Mouse (Mus musculus): ENCODE results near the gene Tenm4. TPM values are rescaled to one million over a fixed set of nuclear protein-coding genes. Genes with fewer than 3 reads are reported as not detected.

The Tenm4 gene
- total and polyA plus RNA-seq, 2 experiments from 2014 or later: 1.4 to 5.9 TPM

GRCm38 (mm10) chr7:96466761-96467160, 295.7 kb downstream of the Tenm4 start:
- H3K4me1 ChIP-seq (ENCODE audit: control insufficient read depth, insufficient read depth): peaks cover 8% of the 10 kb centered on the region; the same call in 1 of the 2 replicates
- DNase-seq (ENCODE audit: low spot score): no peak
- no peak overlapping the region for H3K9ac ChIP-seq (replicated peaks; ENCODE audit: low read depth, low read length)
- 81% methylated on average over 3 of the region's 3 CpGs for WGBS
- no peaks in the 10 kb centered on the region for H3K27me3 ChIP-seq (ENCODE audit: control insufficient read depth, insufficient read depth, low read length)
- H3K27ac ChIP-seq (ENCODE audit: low read depth): no peak overlapping the region
- TF ChIP-seq CTCF (IDR thresholded peaks at IDR 0.05; ENCODE audit: low read depth) (no peak), EP300 (IDR thresholded peaks at IDR 0.05; ENCODE audit: low read depth) (no peak)
- no peak overlapping the region for H3K4me2 ChIP-seq (ENCODE audit: low read depth, low read length)
- ATAC-seq (ENCODE audit: insufficient read depth, low read depth): no peak
- H3K9me3 ChIP-seq (replicated peaks; ENCODE audit: control insufficient read depth, low read length): no peaks in the 10 kb centered on the region
- no peak overlapping the region for H3K4me3 ChIP-seq (ENCODE audit: low read depth, low read length)
- H3K36me3 ChIP-seq (replicated peaks; ENCODE audit: control insufficient read depth, insufficient read depth, low read length): no peaks in the 10 kb centered on the region

DNA sequence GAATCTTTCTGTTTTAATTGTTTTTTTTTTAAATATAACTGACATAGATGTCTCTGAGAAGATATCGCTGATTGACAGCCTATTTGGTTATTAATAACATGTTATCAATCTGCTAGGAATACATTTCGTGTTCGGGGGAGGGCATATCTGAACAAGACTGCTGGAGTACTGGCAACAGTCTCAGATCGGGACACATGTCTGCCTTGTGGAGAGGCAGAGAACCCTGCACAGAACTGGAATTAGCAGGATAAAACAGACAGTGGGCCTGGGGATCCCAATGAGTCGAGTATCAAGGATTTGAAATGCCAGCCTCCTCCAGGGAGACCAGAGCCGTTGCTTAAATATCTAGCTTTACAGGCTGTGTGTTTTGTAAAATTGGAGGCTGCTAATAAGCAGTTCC, 299.8 kb downstream of the Tenm4 start:
- 64% methylated on average over 6 of the region's 6 CpGs for WGBS

GRCm38 (mm10) chr7:96474560-96475089, 303.6 kb downstream of the Tenm4 start:
- no peak overlapping the region for H3K4me2 ChIP-seq (ENCODE audit: low read depth, low read length)
- H3K27me3 ChIP-seq (ENCODE audit: control insufficient read depth, insufficient read depth, low read length): no peaks in the 10 kb centered on the region
- no peak overlapping the region for H3K9ac ChIP-seq (replicated peaks; ENCODE audit: low read depth, low read length)
- no peak overlapping the region for H3K4me3 ChIP-seq (ENCODE audit: low read depth, low read length)
- H3K27ac ChIP-seq (ENCODE audit: low read depth): no peak overlapping the region
- WGBS: 83% methylated on average over 11 of the region's 11 CpGs
- no peak for DNase-seq (ENCODE audit: low spot score)
- no peaks in the 10 kb centered on the region for H3K36me3 ChIP-seq (replicated peaks; ENCODE audit: control insufficient read depth, insufficient read depth, low read length)
- TF ChIP-seq CTCF (IDR thresholded peaks at IDR 0.05; ENCODE audit: low read depth) (no peak), EP300 (IDR thresholded peaks at IDR 0.05; ENCODE audit: low read depth) (no peak)
- H3K4me1 ChIP-seq (ENCODE audit: control insufficient read depth, insufficient read depth): no peaks in the 10 kb centered on the region
- no peaks in the 10 kb centered on the region for H3K9me3 ChIP-seq (replicated peaks; ENCODE audit: control insufficient read depth, low read length)
- no peak for ATAC-seq (ENCODE audit: insufficient read depth, low read depth)

More for the DNA sequence above, 299.8 kb downstream of the Tenm4 start:
- Histone ChIP-seq H3K9me3 (replicated peaks; ENCODE audit: control insufficient read depth, low read length) (no peaks in the 10 kb centered on the region), H3K27ac (ENCODE audit: low read depth) (no peak overlapping the region), H3K27me3 (ENCODE audit: control insufficient read depth, insufficient read depth, low read length) (no peaks in the 10 kb centered on the region), H3K4me2 (ENCODE audit: low read depth, low read length) (no peak overlapping the region), H3K4me1 (ENCODE audit: control insufficient read depth, insufficient read depth) (no peaks in the 10 kb centered on the region), H3K4me3 (ENCODE audit: low read depth, low read length) (no peak overlapping the region), H3K36me3 (replicated peaks; ENCODE audit: control insufficient read depth, insufficient read depth, low read length) (no peaks in the 10 kb centered on the region), H3K9ac (replicated peaks; ENCODE audit: low read depth, low read length) (no peak overlapping the region)
- TF ChIP-seq CTCF (IDR thresholded peaks at IDR 0.05; ENCODE audit: low read depth): no peak
- ATAC-seq (ENCODE audit: insufficient read depth, low read depth) (no peak), DNase-seq (ENCODE audit: low spot score) (no peak)

DNA sequence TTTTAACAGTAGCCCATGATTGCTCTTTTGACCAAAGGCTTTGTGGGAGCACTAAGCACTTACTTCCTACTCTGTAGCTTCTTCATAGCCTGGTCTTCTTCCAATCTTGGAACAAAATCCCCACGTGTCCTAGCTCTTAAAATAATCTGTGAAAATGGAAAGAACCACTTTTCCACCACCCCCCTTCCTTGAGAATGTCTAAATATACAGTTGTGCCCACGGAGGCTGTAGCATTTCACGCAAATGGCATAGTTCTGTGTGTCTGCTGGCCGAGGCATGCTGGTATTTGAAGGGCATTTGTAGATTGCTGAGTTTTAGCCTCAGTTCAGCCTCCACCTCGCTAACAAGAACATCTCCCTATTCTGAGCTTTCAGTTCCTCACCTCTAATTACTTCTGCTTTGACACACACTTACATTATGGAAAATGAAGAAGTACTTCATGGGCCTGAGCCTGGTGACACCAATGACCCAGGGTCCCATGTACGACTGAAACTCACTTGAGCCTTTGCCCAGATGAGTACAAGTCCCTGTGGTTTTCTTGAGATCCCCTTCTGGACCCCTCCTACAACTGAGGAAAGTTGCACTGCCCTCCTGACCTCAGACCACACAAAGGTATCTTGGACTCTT, 306.1 kb downstream of the Tenm4 start:
- no peaks in the 10 kb centered on the region for H3K4me1 ChIP-seq (ENCODE audit: control insufficient read depth, insufficient read depth)
- DNase-seq (ENCODE audit: low spot score): no peak
- H3K27me3 ChIP-seq (ENCODE audit: control insufficient read depth, insufficient read depth, low read length): no peaks in the 10 kb centered on the region
- no peak overlapping the region for H3K9ac ChIP-seq (replicated peaks; ENCODE audit: low read depth, low read length)
- H3K4me2 ChIP-seq (ENCODE audit: low read depth, low read length): no peak overlapping the region
- 69% methylated on average over 6 of the region's 6 CpGs for WGBS
- no peak for ATAC-seq (ENCODE audit: insufficient read depth, low read depth)
- no peaks in the 10 kb centered on the region for H3K36me3 ChIP-seq (replicated peaks; ENCODE audit: control insufficient read depth, insufficient read depth, low read length)
- H3K9me3 ChIP-seq (replicated peaks; ENCODE audit: control insufficient read depth, low read length): no peaks in the 10 kb centered on the region
- no peak overlapping the region for H3K4me3 ChIP-seq (ENCODE audit: low read depth, low read length)
- TF ChIP-seq CTCF (IDR thresholded peaks at IDR 0.05; ENCODE audit: low read depth) (no peak), EP300 (IDR thresholded peaks at IDR 0.05; ENCODE audit: low read depth) (no peak)
- H3K27ac ChIP-seq (ENCODE audit: low read depth): no peak overlapping the region

GRCm38 (mm10) chr7:96479139-96479538, 308.1 kb downstream of the Tenm4 start:
- 76% methylated on average over 6 of the region's 6 CpGs for WGBS
- H3K27ac ChIP-seq (ENCODE audit: low read depth): no peak overlapping the region
- H3K9ac ChIP-seq (replicated peaks; ENCODE audit: low read depth, low read length): no peak overlapping the region
- H3K4me2 ChIP-seq (ENCODE audit: low read depth, low read length): no peak overlapping the region
- no peaks in the 10 kb centered on the region for H3K9me3 ChIP-seq (replicated peaks; ENCODE audit: control insufficient read depth, low read length)
- no peaks in the 10 kb centered on the region for H3K27me3 ChIP-seq (ENCODE audit: control insufficient read depth, insufficient read depth, low read length)
- no peak overlapping the region for H3K4me3 ChIP-seq (ENCODE audit: low read depth, low read length)
- TF ChIP-seq EP300 (IDR thresholded peaks at IDR 0.05; ENCODE audit: low read depth) (no peak), CTCF (IDR thresholded peaks at IDR 0.05; ENCODE audit: low read depth) (no peak)
- H3K36me3 ChIP-seq (replicated peaks; ENCODE audit: control insufficient read depth, insufficient read depth, low read length): no peaks in the 10 kb centered on the region
- DNase-seq (ENCODE audit: low spot score) (no peak), ATAC-seq (ENCODE audit: insufficient read depth, low read depth) (no peak)
- H3K4me1 ChIP-seq (ENCODE audit: control insufficient read depth, insufficient read depth): no peaks in the 10 kb centered on the region

All from heart, postnatal 0 days (tissue).